Mouse (Mus musculus): ENCODE data around the gene Gm9639. TPM values are rescaled to one million over a fixed set of nuclear protein-coding genes. Genes with fewer than 3 reads are reported as not detected.

Gene Gm9639
- polyA plus RNA-seq (2014; fragmentation: Illumina TruSeq; extraction: RNeasy Lipid Tissue Mini Kit (QIAGEN cat#74804); ENCODE audit: low read depth, low replicate concordance): not detected

GRCm38 (mm10) chr10:77794976-77795375, at the start of gene Gm9639:
Gene Gm9639 (minus strand): TSS chr10:77795076.

GRCm38 (mm10) chr10:77835647-77836046, 40.8 kb upstream of the Gm9639 start, which contains the start of gene Krtap10-10:
Gene Krtap10-10 (plus strand): TSS chr10:77835947.

GRCm38 (mm10) chr10:77826951-77827350, 32.1 kb upstream of the Gm9639 start, which contains the start of gene Krtap10-4:
Gene Krtap10-4 (minus strand): TSS chr10:77827095.

GRCm38 (mm10) chr10:77814382-77814781, 19.5 kb upstream of the Gm9639 start, which contains the start of gene Gm2696:
Gene Gm2696 (plus strand): TSS chr10:77814682.

DNA sequence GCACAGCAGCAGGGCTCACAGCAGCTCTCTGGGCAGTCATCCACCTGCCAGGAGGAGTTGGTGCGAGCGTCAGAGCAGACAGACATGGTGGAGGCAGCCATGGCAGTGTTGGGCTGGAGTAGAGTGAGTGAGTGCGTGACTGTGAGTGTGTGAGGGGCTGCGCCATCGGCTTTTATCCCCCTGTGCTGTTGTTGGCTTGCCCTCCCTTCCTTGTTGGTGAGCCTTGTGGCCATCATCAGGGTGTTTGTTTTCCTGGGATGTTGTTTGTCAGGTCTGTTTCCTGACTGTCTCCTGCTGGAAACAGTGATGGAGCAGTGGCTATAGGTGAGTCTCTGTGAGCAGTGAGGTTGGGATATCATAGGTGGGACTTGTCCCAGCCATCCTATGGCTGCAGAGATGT, 16.9 kb upstream of the Gm9639 start, which contains the start of gene Gm9507:
Gene Gm9507, minus strand, starts transcription at position 101 of the 400 bp plus-strand sequence.

DNA sequence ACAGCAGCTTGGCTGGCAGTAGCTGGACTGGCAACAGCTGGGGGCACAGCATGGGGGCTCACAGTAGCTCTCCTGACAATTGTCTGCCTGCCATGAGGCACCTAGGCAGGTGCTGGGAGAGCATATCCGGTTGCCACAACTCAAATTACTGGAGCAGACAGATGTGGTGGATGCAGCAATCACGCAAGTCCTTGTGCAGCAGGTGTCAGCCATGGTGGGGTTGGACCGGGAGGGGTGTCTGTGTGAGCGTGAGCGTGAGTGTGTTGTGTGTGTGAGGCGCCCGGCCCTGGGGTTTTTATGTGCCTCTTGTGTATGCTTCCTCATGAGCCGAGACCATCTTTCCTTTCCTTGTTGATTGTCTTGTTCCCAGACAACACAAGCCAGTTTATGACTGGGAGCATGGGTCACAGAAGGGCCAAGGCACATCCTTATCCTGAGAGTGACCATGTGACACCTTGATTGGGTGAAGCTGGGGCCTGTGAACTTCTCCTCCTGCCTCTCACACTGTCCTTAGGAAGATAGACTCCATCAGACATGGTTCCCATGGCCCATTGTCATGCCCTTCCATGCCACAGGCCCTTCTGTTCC, 4.1 kb upstream of the Gm9639 start, which contains the start of gene Gm19668:
Gene Gm19668, minus strand, starts transcription at position 213 of the 588 bp plus-strand sequence.

DNA sequence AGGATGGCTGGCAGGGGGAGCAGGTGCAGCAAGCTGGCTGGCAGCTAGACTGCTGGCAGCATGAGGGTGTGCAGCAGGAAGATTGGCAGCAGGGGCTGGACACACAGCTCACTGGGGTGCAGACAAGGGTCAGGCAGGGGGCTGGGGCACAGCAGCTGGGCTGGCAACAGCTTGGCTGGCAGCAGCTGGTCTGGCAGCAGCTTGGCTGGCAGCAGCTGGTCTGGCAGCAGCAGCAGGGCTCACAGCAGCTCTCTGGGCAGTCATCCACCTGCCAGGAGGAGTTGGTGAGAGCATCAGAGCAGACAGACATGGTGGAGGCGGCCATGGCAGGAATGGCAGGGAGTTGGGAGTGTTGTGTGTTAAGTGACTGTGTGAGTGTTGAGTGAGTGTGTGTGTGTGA, 7.0 kb downstream of the Gm9639 start, which contains the start of gene Gm7137:
Gene Gm7137, minus strand, starts transcription at position 325 of the 400 bp plus-strand sequence.

DNA sequence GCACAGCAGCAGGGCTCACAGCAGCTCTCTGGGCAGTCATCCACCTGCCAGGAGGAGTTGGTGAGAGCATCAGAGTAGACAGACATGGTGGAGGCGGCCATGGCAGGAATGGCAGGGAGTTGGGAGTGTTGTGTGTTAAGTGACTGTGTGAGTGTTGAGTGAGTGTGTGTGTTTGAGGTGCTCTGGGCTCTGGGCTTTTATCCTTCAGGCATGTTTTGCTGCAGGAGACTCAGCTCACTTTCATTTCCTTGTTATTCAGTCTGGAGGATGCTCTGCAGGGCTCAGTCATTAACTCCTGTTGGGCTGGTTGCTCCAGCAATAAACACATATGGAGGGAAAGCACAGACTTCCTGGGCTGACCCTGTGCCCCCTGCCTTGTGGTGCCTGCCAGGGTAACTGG, 12.4 kb downstream of the Gm9639 start, which contains the start of gene Gm3250:
Gene Gm3250, minus strand, starts transcription at position 101 of the 400 bp plus-strand sequence.

GRCm38 (mm10) chr10:77776844-77777243, 18.0 kb downstream of the Gm9639 start, which contains the start of gene Gm7138:
Gene Gm7138 (minus strand): TSS chr10:77776944.

DNA sequence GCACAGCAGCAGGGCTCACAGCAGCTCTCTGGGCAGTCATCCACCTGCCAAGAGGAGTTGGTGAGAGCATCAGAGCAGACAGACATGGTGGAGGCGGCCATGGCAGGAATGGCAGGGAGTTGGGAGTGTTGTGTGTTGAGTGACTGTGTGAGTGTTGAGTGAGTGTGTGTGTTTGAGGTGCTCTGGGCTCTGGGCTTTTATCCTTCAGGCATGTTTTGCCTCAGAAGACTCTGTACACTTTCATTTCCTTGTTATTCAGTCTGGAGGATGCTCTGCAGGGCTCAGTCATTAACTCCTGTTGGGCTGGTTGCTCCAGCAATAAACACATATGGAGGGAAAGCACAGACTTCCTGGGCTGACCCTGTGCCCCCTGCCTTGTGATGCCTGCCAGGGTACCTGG, 23.7 kb downstream of the Gm9639 start, which contains the start of gene Gm3238:
Gene Gm3238, minus strand, starts transcription at position 101 of the 400 bp plus-strand sequence.

DNA sequence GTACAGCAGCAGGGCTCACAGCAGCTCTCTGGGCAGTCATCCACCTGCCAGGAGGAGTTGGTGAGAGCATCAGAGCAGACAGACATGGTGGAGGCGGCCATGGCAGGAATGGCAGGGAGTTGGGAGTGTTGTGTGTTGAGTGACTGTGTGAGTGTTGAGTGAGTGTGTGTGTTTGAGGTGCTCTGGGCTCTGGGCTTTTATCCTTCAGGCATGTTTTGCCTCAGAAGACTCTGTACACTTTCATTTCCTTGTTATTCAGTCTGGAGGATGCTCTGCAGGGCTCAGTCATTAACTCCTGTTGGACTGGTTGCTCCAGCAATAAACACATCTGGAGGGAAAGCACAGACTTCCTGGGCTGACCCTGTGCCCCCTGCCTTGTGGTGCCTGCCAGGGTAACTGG, 35.3 kb downstream of the Gm9639 start, which contains the start of gene Gm3233:
Gene Gm3233, minus strand, starts transcription at position 101 of the 400 bp plus-strand sequence.

DNA sequence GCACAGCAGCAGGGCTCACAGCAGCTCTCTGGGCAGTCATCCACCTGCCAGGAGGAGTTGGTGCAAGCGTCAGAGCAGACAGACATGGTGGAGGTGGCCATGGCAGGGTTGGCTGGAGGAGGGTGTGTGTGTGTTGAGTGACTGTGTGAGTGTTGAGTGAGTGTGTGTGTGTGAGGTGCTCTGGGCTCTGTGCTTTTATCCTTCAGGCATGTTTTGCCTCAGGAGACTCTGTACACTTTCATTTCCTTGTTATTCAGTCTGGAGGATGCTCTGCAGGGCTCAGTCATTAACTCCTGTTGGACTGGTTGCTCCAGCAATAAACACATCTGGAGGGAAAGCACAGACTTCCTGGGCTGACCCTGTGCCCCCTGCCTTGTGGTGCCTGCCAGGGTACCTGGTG, 43.6 kb downstream of the Gm9639 start, which contains the start of gene Gm9736:
Gene Gm9736, minus strand, starts transcription at position 101 of the 400 bp plus-strand sequence.

Other genes with a start within 250 kb of the Gm9639 start
- gene Pttg1ip, start 213.4 kb downstream of the Gm9639 start, polyA plus RNA-seq (2014; fragmentation: Illumina TruSeq; extraction: RNeasy Lipid Tissue Mini Kit (QIAGEN cat#74804); ENCODE audit: low read depth, low replicate concordance): 53.7 TPM
- gene Sumo3, start 189.0 kb downstream of the Gm9639 start, polyA plus RNA-seq (2014; fragmentation: Illumina TruSeq; extraction: RNeasy Lipid Tissue Mini Kit (QIAGEN cat#74804); ENCODE audit: low read depth, low replicate concordance): 32.2 TPM
- gene Gm49325, start 188.9 kb downstream of the Gm9639 start, polyA plus RNA-seq (2014; fragmentation: Illumina TruSeq; extraction: RNeasy Lipid Tissue Mini Kit (QIAGEN cat#74804); ENCODE audit: low read depth, low replicate concordance): 10.3 TPM
- 19.1 TPM for gene Ube2g2, start 172.8 kb downstream of the Gm9639 start, polyA plus RNA-seq (2014; fragmentation: Illumina TruSeq; extraction: RNeasy Lipid Tissue Mini Kit (QIAGEN cat#74804); ENCODE audit: low read depth, low replicate concordance)
- gene Tspear, start 108.5 kb downstream of the Gm9639 start, polyA plus RNA-seq (2014; fragmentation: Illumina TruSeq; extraction: RNeasy Lipid Tissue Mini Kit (QIAGEN cat#74804); ENCODE audit: low read depth, low replicate concordance): not detected
- not detected for gene Gm19402, start 104.3 kb downstream of the Gm9639 start, polyA plus RNA-seq (2014; fragmentation: Illumina TruSeq; extraction: RNeasy Lipid Tissue Mini Kit (QIAGEN cat#74804); ENCODE audit: low read depth, low replicate concordance)
- gene Gm9508, start 97.8 kb downstream of the Gm9639 start, polyA plus RNA-seq (2014; fragmentation: Illumina TruSeq; extraction: RNeasy Lipid Tissue Mini Kit (QIAGEN cat#74804); ENCODE audit: low read depth, low replicate concordance): not detected
- gene Gm10272, start 88.5 kb downstream of the Gm9639 start, polyA plus RNA-seq (2014; fragmentation: Illumina TruSeq; extraction: RNeasy Lipid Tissue Mini Kit (QIAGEN cat#74804); ENCODE audit: low read depth, low replicate concordance): not detected
- not detected for gene Gm10024, start 83.6 kb downstream of the Gm9639 start, polyA plus RNA-seq (2014; fragmentation: Illumina TruSeq; extraction: RNeasy Lipid Tissue Mini Kit (QIAGEN cat#74804); ENCODE audit: low read depth, low replicate concordance)
- not detected for gene Gm10142, start 79.3 kb downstream of the Gm9639 start, polyA plus RNA-seq (2014; fragmentation: Illumina TruSeq; extraction: RNeasy Lipid Tissue Mini Kit (QIAGEN cat#74804); ENCODE audit: low read depth, low replicate concordance)
- gene Krtap12-1, start 74.5 kb downstream of the Gm9639 start, polyA plus RNA-seq (2014; fragmentation: Illumina TruSeq; extraction: RNeasy Lipid Tissue Mini Kit (QIAGEN cat#74804); ENCODE audit: low read depth, low replicate concordance): not detected
- not detected for gene Gm10100, start 68.6 kb downstream of the Gm9639 start, polyA plus RNA-seq (2014; fragmentation: Illumina TruSeq; extraction: RNeasy Lipid Tissue Mini Kit (QIAGEN cat#74804); ENCODE audit: low read depth, low replicate concordance)
- not detected for gene Gm18596, start 52.4 kb downstream of the Gm9639 start, polyA plus RNA-seq (2014; fragmentation: Illumina TruSeq; extraction: RNeasy Lipid Tissue Mini Kit (QIAGEN cat#74804); ENCODE audit: low read depth, low replicate concordance)
- not detected for gene Gm9736, start 43.7 kb downstream of the Gm9639 start, polyA plus RNA-seq (2014; fragmentation: Illumina TruSeq; extraction: RNeasy Lipid Tissue Mini Kit (QIAGEN cat#74804); ENCODE audit: low read depth, low replicate concordance)
- gene Gm3233, start 35.4 kb downstream of the Gm9639 start, polyA plus RNA-seq (2014; fragmentation: Illumina TruSeq; extraction: RNeasy Lipid Tissue Mini Kit (QIAGEN cat#74804); ENCODE audit: low read depth, low replicate concordance): not detected
- gene Gm3238, start 23.8 kb downstream of the Gm9639 start, polyA plus RNA-seq (2014; fragmentation: Illumina TruSeq; extraction: RNeasy Lipid Tissue Mini Kit (QIAGEN cat#74804); ENCODE audit: low read depth, low replicate concordance): not detected
- gene Gm7138, start 18.1 kb downstream of the Gm9639 start, polyA plus RNA-seq (2014; fragmentation: Illumina TruSeq; extraction: RNeasy Lipid Tissue Mini Kit (QIAGEN cat#74804); ENCODE audit: low read depth, low replicate concordance): not detected
- not detected for gene Gm3250, start 12.5 kb downstream of the Gm9639 start, polyA plus RNA-seq (2014; fragmentation: Illumina TruSeq; extraction: RNeasy Lipid Tissue Mini Kit (QIAGEN cat#74804); ENCODE audit: low read depth, low replicate concordance)
- not detected for gene Gm7137, start 6.9 kb downstream of the Gm9639 start, polyA plus RNA-seq (2014; fragmentation: Illumina TruSeq; extraction: RNeasy Lipid Tissue Mini Kit (QIAGEN cat#74804); ENCODE audit: low read depth, low replicate concordance)
- gene Gm19668, start 4.1 kb upstream of the Gm9639 start, polyA plus RNA-seq (2014; fragmentation: Illumina TruSeq; extraction: RNeasy Lipid Tissue Mini Kit (QIAGEN cat#74804); ENCODE audit: low read depth, low replicate concordance): not detected
- not detected for gene Gm9507, start 16.8 kb upstream of the Gm9639 start, polyA plus RNA-seq (2014; fragmentation: Illumina TruSeq; extraction: RNeasy Lipid Tissue Mini Kit (QIAGEN cat#74804); ENCODE audit: low read depth, low replicate concordance)
- gene Gm2696, start 19.6 kb upstream of the Gm9639 start, polyA plus RNA-seq (2014; fragmentation: Illumina TruSeq; extraction: RNeasy Lipid Tissue Mini Kit (QIAGEN cat#74804); ENCODE audit: low read depth, low replicate concordance): not detected
- gene Krtap10-4, start 32.0 kb upstream of the Gm9639 start, polyA plus RNA-seq (2014; fragmentation: Illumina TruSeq; extraction: RNeasy Lipid Tissue Mini Kit (QIAGEN cat#74804); ENCODE audit: low read depth, low replicate concordance): not detected
- not detected for gene Krtap10-10, start 40.9 kb upstream of the Gm9639 start, polyA plus RNA-seq (2014; fragmentation: Illumina TruSeq; extraction: RNeasy Lipid Tissue Mini Kit (QIAGEN cat#74804); ENCODE audit: low read depth, low replicate concordance)
- not detected for gene Gm36176, start 51.7 kb upstream of the Gm9639 start, polyA plus RNA-seq (2014; fragmentation: Illumina TruSeq; extraction: RNeasy Lipid Tissue Mini Kit (QIAGEN cat#74804); ENCODE audit: low read depth, low replicate concordance)
- gene Gm10318, start 57.8 kb upstream of the Gm9639 start, polyA plus RNA-seq (2014; fragmentation: Illumina TruSeq; extraction: RNeasy Lipid Tissue Mini Kit (QIAGEN cat#74804); ENCODE audit: low read depth, low replicate concordance): not detected
- gene Gm3285, start 66.9 kb upstream of the Gm9639 start, polyA plus RNA-seq (2014; fragmentation: Illumina TruSeq; extraction: RNeasy Lipid Tissue Mini Kit (QIAGEN cat#74804); ENCODE audit: low read depth, low replicate concordance): not detected
- gene Lrrc3, start 107.5 kb upstream of the Gm9639 start, polyA plus RNA-seq (2014; fragmentation: Illumina TruSeq; extraction: RNeasy Lipid Tissue Mini Kit (QIAGEN cat#74804); ENCODE audit: low read depth, low replicate concordance): 0.15 TPM
- gene Trpm2, start 175.5 kb upstream of the Gm9639 start, polyA plus RNA-seq (2014; fragmentation: Illumina TruSeq; extraction: RNeasy Lipid Tissue Mini Kit (QIAGEN cat#74804); ENCODE audit: low read depth, low replicate concordance): not detected
- 1.4 TPM for gene 1810043G02Rik, start 183.4 kb upstream of the Gm9639 start, polyA plus RNA-seq (2014; fragmentation: Illumina TruSeq; extraction: RNeasy Lipid Tissue Mini Kit (QIAGEN cat#74804); ENCODE audit: low read depth, low replicate concordance)
- gene Pfkl, start 215.0 kb upstream of the Gm9639 start, polyA plus RNA-seq (2014; fragmentation: Illumina TruSeq; extraction: RNeasy Lipid Tissue Mini Kit (QIAGEN cat#74804); ENCODE audit: low read depth, low replicate concordance): 0.50 TPM
- 4.8 TPM for gene Dnmt3l, start 246.9 kb upstream of the Gm9639 start, polyA plus RNA-seq (2014; fragmentation: Illumina TruSeq; extraction: RNeasy Lipid Tissue Mini Kit (QIAGEN cat#74804); ENCODE audit: low read depth, low replicate concordance)
- gene Aire, start 248.5 kb upstream of the Gm9639 start, polyA plus RNA-seq (2014; fragmentation: Illumina TruSeq; extraction: RNeasy Lipid Tissue Mini Kit (QIAGEN cat#74804); ENCODE audit: low read depth, low replicate concordance): 0.17 TPM

All from testis, adult 10 weeks (tissue).